Comparison of ENCODE assay signal across 9 mouse cellular contexts in the genomic region with DNA sequence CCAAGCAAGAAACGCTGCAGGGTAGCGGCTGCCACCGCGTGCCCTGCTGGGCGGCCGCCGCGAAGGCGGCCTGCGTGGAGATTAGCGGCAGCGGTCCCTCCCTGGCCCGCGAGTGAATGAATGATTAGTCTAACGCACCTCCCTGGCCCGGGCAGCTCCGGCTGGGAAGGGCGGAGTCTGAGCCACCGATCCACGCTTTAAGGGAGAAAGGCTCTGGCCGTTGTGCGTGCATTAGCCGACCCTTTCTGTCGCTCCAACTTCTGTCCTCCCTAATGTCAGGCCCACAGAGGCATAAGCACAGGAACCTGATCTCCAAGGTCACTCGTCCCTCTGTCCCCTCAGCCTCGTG. TPM values are rescaled to one million over a fixed set of nuclear protein-coding genes. Genes with fewer than 3 reads are reported as not detected.
DNase-seq lines count a peak whose midpoint lies in the region; ATAC-seq lines count a peak whose summit lies in the region.
"Had no signal": no experiment of that assay in that cellular context is flagged by ENCODE, and none has a peak within 500 bp of the region (broad histone marks: within the 10 kb centered on the region; RNA-seq: fewer than 3 reads in every experiment).

No protein-coding gene starts in this region.

- peak overlapping the region; percentile 96 for H3K4me2 ChIP-seq in forebrain, embryonic 11.5 days (ENCODE audit: low read depth, low read length, severe bottlenecking)
- H3K4me2 ChIP-seq in hindbrain, embryonic 16.5 days (ENCODE audit: low read length): peak overlapping the region; percentile 97
- H3K4me2 ChIP-seq in liver, embryonic 12.5 days: peak overlapping the region; percentile 76
- H3K4me2 ChIP-seq in neural tube, embryonic 12.5 days (replicated peaks): peak overlapping the region; percentile 98

- peak; percentile 73 for DNase-seq in adrenal gland, postnatal 10 days
- DNase-seq in forebrain, embryonic 11.5 days (ENCODE audit: low spot score): peak; percentile 78
- no peak for DNase-seq in spleen, adult 18-20 months

- peaks cover 49% of the 10 kb centered on the region for H3K27me3 ChIP-seq in erythroblast, embryonic 14.5 days (ENCODE audit: control insufficient read depth)
- H3K27me3 ChIP-seq in forebrain, embryonic 11.5 days (ENCODE audit: control insufficient read depth, insufficient read depth, low read length): peaks cover 24% of the 10 kb centered on the region
- H3K27me3 ChIP-seq in hindbrain, embryonic 16.5 days (replicated peaks; ENCODE audit: control insufficient read depth, insufficient read depth, low read length): peaks cover 3% of the 10 kb centered on the region; the same call in 1 of the 2 replicates
- peaks cover 63% of the 10 kb centered on the region for H3K27me3 ChIP-seq in liver, embryonic 12.5 days (replicated peaks)
- H3K27me3 ChIP-seq in neural tube, embryonic 12.5 days (replicated peaks): peaks cover 26% of the 10 kb centered on the region
- H3K27me3 ChIP-seq: CH12.LX had no signal

- ATAC-seq in erythroblast, adult 5-6 weeks (replicated peaks; ENCODE audit: low FRiP score, poor library complexity, severe bottlenecking): no peak
- peak; percentile 66 for ATAC-seq in forebrain, embryonic 11.5 days (replicated peaks; ENCODE audit: low FRiP score)
- ATAC-seq in hindbrain, embryonic 16.5 days: peak; percentile 56
- ATAC-seq in liver, embryonic 12.5 days: peak; percentile 27; the same call in 1 of the 2 replicates
- peak; percentile 74 for ATAC-seq in neural tube, embryonic 12.5 days (ENCODE audit: low FRiP score, low read depth)

- H3K4me3 ChIP-seq in erythroblast, embryonic 14.5 days (replicated peaks): peak overlapping the region; percentile 34
- peak overlapping the region; percentile 68 for H3K4me3 ChIP-seq in forebrain, embryonic 11.5 days (ENCODE audit: low read depth, low read length)
- peak overlapping the region; percentile 87 for H3K4me3 ChIP-seq in hindbrain, embryonic 16.5 days (ENCODE audit: low read length)
- peak overlapping the region; percentile 57 for H3K4me3 ChIP-seq in liver, embryonic 12.5 days
- peak overlapping the region; percentile 69 for H3K4me3 ChIP-seq in neural tube, embryonic 12.5 days

- 0% methylated on average over 26 of the region's 26 CpGs for WGBS in forebrain, embryonic 11.5 days
- under 1% methylated on average over 25 of the region's 26 CpGs for WGBS in hindbrain, embryonic 16.5 days
- WGBS in liver, embryonic 12.5 days (ENCODE audit: insufficient replicate concordance): under 1% methylated on average over 26 of the region's 26 CpGs
- WGBS in neural tube, embryonic 12.5 days: 1% methylated on average over 26 of the region's 26 CpGs

- H3K27ac ChIP-seq in forebrain, embryonic 11.5 days (ENCODE audit: low read depth, low read length): peak overlapping the region; percentile 66
- peak overlapping the region; percentile 86 for H3K27ac ChIP-seq in hindbrain, embryonic 16.5 days (ENCODE audit: low read depth, low read length)
- no peak overlapping the region for H3K27ac ChIP-seq in liver, embryonic 12.5 days
- peak overlapping the region; percentile 59; the same call in 1 of the 2 replicates for H3K27ac ChIP-seq in neural tube, embryonic 12.5 days

- H3K36me3 ChIP-seq in erythroblast, embryonic 14.5 days (ENCODE audit: control insufficient read depth): no peaks in the 10 kb centered on the region
- no peaks in the 10 kb centered on the region for H3K36me3 ChIP-seq in forebrain, embryonic 11.5 days (ENCODE audit: control insufficient read depth, insufficient read depth, low read length)
- H3K36me3 ChIP-seq in hindbrain, embryonic 16.5 days (ENCODE audit: control insufficient read depth, insufficient read depth, low read length): no peaks in the 10 kb centered on the region
- no peaks in the 10 kb centered on the region for H3K36me3 ChIP-seq in liver, embryonic 12.5 days
- H3K36me3 ChIP-seq in neural tube, embryonic 12.5 days: no peaks in the 10 kb centered on the region

- peak overlapping the region; percentile 81 for H3K9ac ChIP-seq in forebrain, embryonic 11.5 days (ENCODE audit: low read length)
- H3K9ac ChIP-seq in hindbrain, embryonic 16.5 days (ENCODE audit: low read depth, low read length): peak overlapping the region; percentile 89
- H3K9ac ChIP-seq in liver, embryonic 12.5 days: no peak overlapping the region
- H3K9ac ChIP-seq in neural tube, embryonic 12.5 days: peak overlapping the region; percentile 77

- no peaks in the 10 kb centered on the region for H3K9me3 ChIP-seq in erythroblast, embryonic 14.5 days (ENCODE audit: control insufficient read depth, low read length)
- H3K9me3 ChIP-seq in forebrain, embryonic 11.5 days (ENCODE audit: control insufficient read depth, low read length): no peaks in the 10 kb centered on the region
- H3K9me3 ChIP-seq in hindbrain, embryonic 16.5 days (ENCODE audit: control insufficient read depth, low read length): no peaks in the 10 kb centered on the region
- H3K9me3 ChIP-seq in liver, embryonic 12.5 days (replicated peaks): no peaks in the 10 kb centered on the region
- H3K9me3 ChIP-seq in neural tube, embryonic 12.5 days: no peaks in the 10 kb centered on the region

- no peaks in the 10 kb centered on the region for H3K4me1 ChIP-seq in erythroblast, embryonic 14.5 days (ENCODE audit: control insufficient read depth)
- H3K4me1 ChIP-seq in forebrain, embryonic 11.5 days (replicated peaks; ENCODE audit: control insufficient read depth, insufficient read depth, low read length): peaks cover 7% of the 10 kb centered on the region; the same call in 1 of the 2 replicates
- H3K4me1 ChIP-seq in hindbrain, embryonic 16.5 days (ENCODE audit: control insufficient read depth, insufficient read depth, low read depth, low read length): peaks cover 6% of the 10 kb centered on the region
- H3K4me1 ChIP-seq in liver, embryonic 12.5 days: 0 out of 2 replicates have a peak, but pooled peaks cover 3% of the 10 kb centered on the region
- peaks cover 7% of the 10 kb centered on the region for H3K4me1 ChIP-seq in neural tube, embryonic 12.5 days

RNA-seq across cellular contexts. Expression of a gene that starts 0.4 kb away (rescaled TPM):
- polyA plus RNA-seq in erythroblast, embryonic 14.5 days (2012): 0.01 TPM in 1 of 2 replicates, not detected in the other
- not detected in 2 replicates for total RNA-seq in erythroblast, adult 5-6 weeks (2015; ENCODE audit: low replicate concordance)
- total RNA-seq in erythroblast, adult 5-6 weeks (2017; ENCODE audit: low replicate concordance): not detected in 2 replicates
- 1 to 10 TPM; 6.7 to 7.3 TPM for total RNA-seq in adrenal gland, postnatal 10 days (2021)
- polyA plus RNA-seq in forebrain, embryonic 11.5 days (2014; fragmentation: Nextera tagmentation; extraction: Ambion mirVana): 8.5 and 10.5 TPM in 2 replicates
- 8.7 and 9.9 TPM in 2 replicates for polyA plus RNA-seq in hindbrain, embryonic 16.5 days (2015; fragmentation: Nextera tagmentation; extraction: Ambion mirVana)
- polyA plus RNA-seq in liver, embryonic 12.5 days (2016; fragmentation: Nextera tagmentation; extraction: Ambion mirVana): 0.67 and 0.89 TPM in 2 replicates
- polyA plus RNA-seq in neural tube, embryonic 12.5 days (2016; fragmentation: Nextera tagmentation; extraction: Ambion mirVana): 8.5 TPM in 2 replicates

Comparison
In these comparisons a context has a peak if more than half of its experiments do, and no peak if none do; other contexts are left out.
1. H3K4me3 ChIP-seq: peak in every context shown above with its lines; median percentile 87 in hindbrain, embryonic 16.5 days; 69 in neural tube, embryonic 12.5 days; 68 in forebrain, embryonic 11.5 days; 57 in liver, embryonic 12.5 days; 34 in erythroblast, embryonic 14.5 days.
2. DNase-seq: peak in adrenal gland, postnatal 10 days (single experiment) and forebrain, embryonic 11.5 days (single experiment); none in spleen, adult 18-20 months (0 of 2).
3. Peak in every context shown above with its lines, with median percentiles within 50 percentile points of each other: H3K4me2 ChIP-seq.